In the genomic region with DNA sequence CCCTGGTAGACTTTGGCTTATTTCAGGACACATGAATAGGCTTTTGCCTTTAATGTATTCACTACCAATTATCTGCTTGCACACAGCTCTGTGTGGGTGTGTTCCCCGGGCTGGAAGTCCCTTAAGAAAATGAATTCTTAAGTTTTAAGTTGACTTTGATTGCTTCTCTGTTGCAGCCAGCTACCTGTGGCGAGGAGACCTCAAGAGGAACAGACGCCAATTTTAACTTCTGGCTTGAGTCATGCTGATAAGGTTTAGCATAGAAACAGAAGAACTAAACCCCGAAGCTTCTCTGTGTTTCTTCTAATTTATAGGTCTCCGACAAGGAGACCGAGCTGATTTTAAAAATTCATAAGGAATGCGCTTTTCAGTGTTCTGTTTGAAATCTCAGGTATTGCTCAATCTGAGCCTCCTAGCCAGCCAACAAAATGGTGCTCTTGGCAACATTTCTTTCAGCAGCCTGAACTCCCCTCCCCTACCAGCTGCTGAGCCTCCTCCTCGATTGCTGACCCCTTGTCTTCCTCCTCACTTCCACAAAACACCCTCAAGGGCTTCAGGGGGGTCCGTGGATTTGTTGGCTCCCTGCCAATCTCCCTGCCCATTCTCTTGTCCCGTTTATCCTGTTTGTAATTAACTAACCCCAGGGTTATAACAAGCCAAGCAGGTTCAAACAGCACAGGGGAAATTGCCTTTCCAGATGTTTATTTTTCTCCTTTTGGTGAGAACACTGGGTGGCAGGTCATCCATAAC, we compare ENCODE assay signal across 19 mouse cellular contexts. TPM values are rescaled to one million over a fixed set of nuclear protein-coding genes. Genes with fewer than 3 reads are reported as not detected.
DNase-seq lines count a peak whose midpoint lies in the region; ATAC-seq and TF ChIP-seq lines count a peak whose summit lies in the region.
"Had no signal": no experiment of that assay in that cellular context is flagged by ENCODE, and none has a peak within 500 bp of the region (broad histone marks: within the 10 kb centered on the region; RNA-seq: fewer than 3 reads in every experiment).

No protein-coding gene starts in this region.

- 0 out of 2 replicates have a peak, but pooled peaks cover 3% of the 10 kb centered on the region for H3K4me1 ChIP-seq in hindbrain, embryonic 10.5 days (replicated peaks)
- H3K4me1 ChIP-seq in hindbrain, postnatal 0 days (ENCODE audit: insufficient read depth, low read length) = 0 out of 2 replicates have a peak, but pooled peaks cover 3% of the 10 kb centered on the region
- H3K4me1 ChIP-seq in kidney, embryonic 15.5 days = peaks cover 13% of the 10 kb centered on the region
- H3K4me1 ChIP-seq in forebrain, embryonic 14.5 days (ENCODE audit: control insufficient read depth, insufficient read depth, low read length) = no peaks in the 10 kb centered on the region
- H3K4me1 ChIP-seq: embryonic facial prominence, embryonic 15.5 days; stomach, embryonic 15.5 days had no signal

- H3K9ac ChIP-seq in hindbrain, postnatal 0 days (replicated peaks; ENCODE audit: low read length) = no peak overlapping the region
- H3K9ac ChIP-seq in kidney, embryonic 15.5 days = no peak overlapping the region
- no peak overlapping the region for H3K9ac ChIP-seq in forebrain, embryonic 14.5 days (ENCODE audit: low read length)
- H3K9ac ChIP-seq: embryonic facial prominence, embryonic 15.5 days; hindbrain, embryonic 14.5 days; limb, embryonic 12.5 days; stomach, embryonic 15.5 days had no signal

- H3K27ac ChIP-seq in hindbrain, embryonic 10.5 days = no peak overlapping the region
- H3K27ac ChIP-seq in hindbrain, postnatal 0 days = no peak overlapping the region
- peak overlapping the region; percentile 16; the same call in 1 of the 2 replicates for H3K27ac ChIP-seq in kidney, embryonic 15.5 days
- H3K27ac ChIP-seq in forebrain, embryonic 14.5 days (ENCODE audit: low read depth, low read length) = no peak overlapping the region
- H3K27ac ChIP-seq: embryonic facial prominence, embryonic 15.5 days; hindbrain, embryonic 14.5 days; limb, embryonic 12.5 days; stomach, embryonic 15.5 days had no signal

- H3K27me3 ChIP-seq in hindbrain, embryonic 10.5 days (ENCODE audit: insufficient read depth, poor library complexity, severe bottlenecking) = no peaks in the 10 kb centered on the region
- no peaks in the 10 kb centered on the region for H3K27me3 ChIP-seq in hindbrain, postnatal 0 days (ENCODE audit: insufficient read depth, low read length)
- H3K27me3 ChIP-seq in kidney, embryonic 15.5 days = no peaks in the 10 kb centered on the region
- no peaks in the 10 kb centered on the region for H3K27me3 ChIP-seq in forebrain, embryonic 14.5 days (replicated peaks; ENCODE audit: control insufficient read depth, insufficient read depth, low read length)
- H3K27me3 ChIP-seq: embryonic facial prominence, embryonic 15.5 days; limb, embryonic 12.5 days; stomach, embryonic 15.5 days had no signal

- no peak for ATAC-seq in hindbrain, postnatal 0 days
- no peak for ATAC-seq in kidney, embryonic 15.5 days (replicated peaks; ENCODE audit: low FRiP score)
- ATAC-seq in erythroid progenitor cell, adult 5-6 weeks (replicated peaks; ENCODE audit: low FRiP score, poor library complexity, severe bottlenecking) = no peak
- ATAC-seq in forebrain, embryonic 14.5 days = no peak
- ATAC-seq: forebrain, embryonic 16.5 days had no signal

- no peak overlapping the region for H3K4me3 ChIP-seq in hindbrain, embryonic 10.5 days
- no peak overlapping the region for H3K4me3 ChIP-seq in hindbrain, postnatal 0 days (ENCODE audit: low read length)
- H3K4me3 ChIP-seq in kidney, embryonic 15.5 days (replicated peaks) = no peak overlapping the region
- no peak overlapping the region for H3K4me3 ChIP-seq in forebrain, embryonic 14.5 days (ENCODE audit: low read depth, low read length)
- H3K4me3 ChIP-seq: embryonic facial prominence, embryonic 15.5 days; limb, embryonic 12.5 days; stomach, embryonic 15.5 days had no signal

- 65% methylated on average over 10 of the region's 10 CpGs for WGBS in hindbrain, embryonic 10.5 days
- 48% methylated on average over 10 of the region's 10 CpGs for WGBS in hindbrain, postnatal 0 days
- 47% methylated on average over 10 of the region's 10 CpGs for WGBS in kidney, embryonic 15.5 days
- WGBS in forebrain, embryonic 14.5 days = 48% methylated on average over 10 of the region's 10 CpGs

- H3K9me3 ChIP-seq in hindbrain, embryonic 10.5 days = no peaks in the 10 kb centered on the region
- no peaks in the 10 kb centered on the region for H3K9me3 ChIP-seq in hindbrain, postnatal 0 days (ENCODE audit: low read length)
- no peaks in the 10 kb centered on the region for H3K9me3 ChIP-seq in kidney, embryonic 15.5 days (replicated peaks)
- no peaks in the 10 kb centered on the region for H3K9me3 ChIP-seq in forebrain, embryonic 14.5 days (replicated peaks; ENCODE audit: control insufficient read depth, low read length)
- H3K9me3 ChIP-seq: embryonic facial prominence, embryonic 15.5 days; G1E; limb, embryonic 12.5 days; stomach, embryonic 15.5 days had no signal

- TF ChIP-seq CTCF in hindbrain, postnatal 0 days (IDR thresholded peaks at IDR 0.05; ENCODE audit: low read depth) = no peak

- DNase-seq in hindbrain, embryonic 10.5 days (ENCODE audit: low spot score) = peak; percentile 10
- DNase-seq in hindbrain, postnatal 0 days (ENCODE audit: low spot score) = no peak
- DNase-seq in 3T3-L1 (ENCODE audit: low read depth, low spot score) = peak; percentile 38
- DNase-seq in embryo, embryonic 10.5 days (ENCODE audit: low spot score) = peak; percentile 25
- DNase-seq in left cerebral cortex, adult 9 months (ENCODE audit: low spot score in 2 of 2) = no peak
- no peak for DNase-seq in forebrain, embryonic 14.5 days (ENCODE audit: low spot score)
- DNase-seq: B cell, adult 2 months; cerebellum, adult 9-10 months; gastrocnemius, postnatal 14 days; right cerebral cortex, postnatal 4 days; thymus, postnatal 4 days had no signal

- H3K36me3 ChIP-seq in hindbrain, embryonic 10.5 days = no peaks in the 10 kb centered on the region
- no peaks in the 10 kb centered on the region for H3K36me3 ChIP-seq in hindbrain, postnatal 0 days (ENCODE audit: insufficient read depth, low read length)
- H3K36me3 ChIP-seq in kidney, embryonic 15.5 days = no peaks in the 10 kb centered on the region
- H3K36me3 ChIP-seq in forebrain, embryonic 14.5 days (ENCODE audit: control insufficient read depth, insufficient read depth, low read length) = no peaks in the 10 kb centered on the region
- H3K36me3 ChIP-seq: embryonic facial prominence, embryonic 15.5 days; G1E; limb, embryonic 12.5 days; stomach, embryonic 15.5 days had no signal

- H3K4me2 ChIP-seq in hindbrain, postnatal 0 days (ENCODE audit: low read depth, low read length) = no peak overlapping the region
- H3K4me2 ChIP-seq in kidney, embryonic 15.5 days = no peak overlapping the region
- H3K4me2 ChIP-seq in forebrain, embryonic 14.5 days (ENCODE audit: low read length) = no peak overlapping the region
- H3K4me2 ChIP-seq: embryonic facial prominence, embryonic 15.5 days; hindbrain, embryonic 14.5 days; limb, embryonic 12.5 days; stomach, embryonic 15.5 days had no signal

RNA-seq across cellular contexts. Expression of gene Bicdl1, which starts 27.2 kb away (rescaled TPM):
- 12.2 and 14.1 TPM in 2 replicates for polyA plus RNA-seq in hindbrain, embryonic 10.5 days (2016; fragmentation: Nextera tagmentation; extraction: Ambion mirVana)
- 124 and 134 TPM in 2 replicates for total RNA-seq in hindbrain, postnatal 0 days (2014; rRNA removed)
- 28.8 and 31.7 TPM in 2 replicates for polyA plus RNA-seq in hindbrain, postnatal 0 days (2015; fragmentation: Nextera tagmentation; extraction: Ambion mirVana)
- polyA plus RNA-seq in kidney, embryonic 15.5 days (2015; fragmentation: Nextera tagmentation; extraction: Ambion mirVana) = 10.6 and 12.0 TPM in 2 replicates
- 2.5 TPM in 2 replicates for total RNA-seq in erythroid progenitor cell, adult 5-6 weeks (2015; ENCODE audit: low replicate concordance)
- total RNA-seq in erythroid progenitor cell, adult 5-6 weeks (2017; ENCODE audit: low replicate concordance) = 0.64 TPM in 1 of 2 replicates, not detected in the other
- polyA plus RNA-seq in forebrain, embryonic 14.5 days (2014; fragmentation: Nextera tagmentation; extraction: Ambion mirVana) = 16.0 and 21.8 TPM in 2 replicates

Comparison
In these comparisons a context has a peak if more than half of its experiments do, and no peak if none do; other contexts are left out.
1. DNase-seq: peak in hindbrain, embryonic 10.5 days (single experiment), 3T3-L1 (single experiment) and embryo, embryonic 10.5 days (single experiment); none in hindbrain, postnatal 0 days (single experiment), left cerebral cortex, adult 9 months (0 of 2) and forebrain, embryonic 14.5 days (single experiment).